Mouse (Mus musculus): ENCODE measurements at regions not wholly inside any gene's neighbourhood (a gene's known extent, or its start where the extent isn't known, plus 50 kb on each side); places are given as distances from the start of the nearest gene placed in this dataset.

- no peak for TF ChIP-seq POLR2A (IDR thresholded peaks at IDR 0.05; ENCODE audit: insufficient read depth, low read depth, low read length)
- no peak for TF ChIP-seq CTCF (IDR thresholded peaks at IDR 0.05)
These were observed 339.9 kb upstream of the Smc2 start for GRCm38 (mm10) chr4:52099187-52099586.

Measured in heart, adult 2 months (tissue).